Mouse (Mus musculus): ENCODE results near the gene Ezh1.

Gene Ezh1

GRCm38 (mm10) chr11:101226065-101226701 is at the start of gene Ezh1:
Ezh1 (minus strand) TSS chr11:101226463.
- DNase-seq, result peak; percentile 93 to 95

DNA sequence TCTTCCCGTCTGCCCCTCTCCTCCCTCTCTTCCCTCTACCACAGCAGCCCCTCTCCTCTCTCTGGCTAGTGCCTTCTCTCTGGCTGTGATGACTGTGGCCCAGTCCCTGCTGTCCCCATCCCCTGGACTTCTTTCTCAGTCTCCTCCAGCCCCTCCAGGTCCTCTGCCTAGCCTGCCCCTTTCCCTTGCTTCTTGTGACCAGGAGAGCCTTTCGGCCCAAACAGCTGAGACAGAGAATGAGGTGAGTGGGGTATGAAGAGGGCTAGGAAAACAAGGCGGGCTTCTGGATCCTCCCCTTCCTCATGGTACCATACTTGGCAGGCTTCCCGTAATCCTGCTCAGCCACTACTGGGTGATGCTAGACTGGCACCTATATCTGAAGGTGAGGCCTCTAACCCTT is 49.0 kb upstream of the Ezh1 start:
- no peak for DNase-seq

GRCm38 (mm10) chr11:101272446-101272845 is 46.2 kb upstream of the Ezh1 start:
- DNase-seq, result no peak

GRCm38 (mm10) chr11:101269577-101270116 is 43.4 kb upstream of the Ezh1 start:
- no peak for DNase-seq

GRCm38 (mm10) chr11:101265906-101266305 is 39.6 kb upstream of the Ezh1 start:
- no peak for DNase-seq

DNA sequence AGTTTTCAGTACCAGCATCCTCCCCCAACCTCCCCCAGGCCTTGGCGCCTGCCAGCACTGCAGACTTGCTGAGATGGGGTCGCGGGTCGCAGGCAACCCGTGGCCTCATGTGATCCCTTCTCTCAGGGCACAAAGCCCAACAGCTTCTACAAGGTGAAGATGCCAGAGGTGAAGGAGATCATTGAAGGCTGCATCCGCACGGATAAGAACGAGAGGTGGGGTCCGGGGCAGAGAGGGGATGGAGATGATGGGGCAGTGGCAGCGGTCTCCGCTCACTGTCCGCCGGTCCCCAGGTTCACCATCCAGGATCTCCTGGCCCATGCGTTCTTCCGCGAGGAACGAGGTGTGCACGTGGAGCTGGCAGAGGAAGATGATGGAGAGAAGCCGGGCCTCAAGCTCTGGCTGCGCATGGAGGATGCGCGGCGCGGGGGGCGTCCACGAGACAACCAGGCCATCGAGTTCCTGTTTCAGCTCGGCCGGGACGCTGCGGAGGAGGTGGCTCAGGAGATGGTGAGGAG is 38.8 kb upstream of the Ezh1 start:
- DNase-seq, result no peak

- no peak for DNase-seq
Measured at GRCm38 (mm10) chr11:101263989-101264280, 37.7 kb upstream of the Ezh1 start.

DNA sequence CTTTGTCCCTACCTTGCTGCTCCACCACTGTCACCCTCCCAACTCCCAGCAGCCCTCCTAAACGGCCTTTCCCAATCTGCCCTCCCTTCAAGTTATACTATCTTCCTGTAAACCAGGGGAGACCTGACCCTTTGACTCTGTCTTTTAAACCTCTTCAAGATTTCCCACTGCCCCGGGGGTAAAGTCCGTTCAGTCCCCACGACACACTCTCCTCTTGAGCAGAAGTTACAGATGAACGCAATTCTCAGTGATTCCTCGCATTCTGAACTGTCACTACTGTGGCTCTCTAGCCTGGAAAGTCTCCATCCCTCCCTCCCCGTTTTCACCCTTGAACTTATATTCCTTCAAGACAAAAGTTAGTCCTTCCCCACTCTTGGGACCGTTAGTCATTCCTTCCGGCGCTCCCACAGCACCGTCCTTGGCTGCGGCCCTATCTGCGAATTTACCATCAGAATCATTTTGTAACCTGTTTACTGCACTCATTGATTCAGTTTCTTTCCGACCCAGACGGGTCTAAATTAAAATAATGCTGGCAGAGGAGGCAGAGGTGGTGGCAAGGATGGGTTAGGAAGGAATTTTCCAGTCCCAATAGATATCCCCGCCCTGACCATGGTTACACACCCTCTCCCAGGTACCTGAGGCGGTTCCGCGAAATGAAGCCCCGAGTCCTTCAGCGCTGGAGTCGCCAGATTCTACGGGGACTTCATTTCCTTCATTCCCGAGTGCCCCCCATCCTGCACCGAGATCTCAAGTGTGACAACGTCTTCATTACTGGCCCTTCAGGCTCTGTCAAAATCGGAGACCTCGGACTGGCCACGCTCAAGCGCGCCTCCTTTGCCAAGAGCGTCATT is 37.1 kb upstream of the Ezh1 start:
- no peak for DNase-seq

GRCm38 (mm10) chr11:101262272-101262967 is 36.2 kb upstream of the Ezh1 start:
- DNase-seq, result no peak

DNA sequence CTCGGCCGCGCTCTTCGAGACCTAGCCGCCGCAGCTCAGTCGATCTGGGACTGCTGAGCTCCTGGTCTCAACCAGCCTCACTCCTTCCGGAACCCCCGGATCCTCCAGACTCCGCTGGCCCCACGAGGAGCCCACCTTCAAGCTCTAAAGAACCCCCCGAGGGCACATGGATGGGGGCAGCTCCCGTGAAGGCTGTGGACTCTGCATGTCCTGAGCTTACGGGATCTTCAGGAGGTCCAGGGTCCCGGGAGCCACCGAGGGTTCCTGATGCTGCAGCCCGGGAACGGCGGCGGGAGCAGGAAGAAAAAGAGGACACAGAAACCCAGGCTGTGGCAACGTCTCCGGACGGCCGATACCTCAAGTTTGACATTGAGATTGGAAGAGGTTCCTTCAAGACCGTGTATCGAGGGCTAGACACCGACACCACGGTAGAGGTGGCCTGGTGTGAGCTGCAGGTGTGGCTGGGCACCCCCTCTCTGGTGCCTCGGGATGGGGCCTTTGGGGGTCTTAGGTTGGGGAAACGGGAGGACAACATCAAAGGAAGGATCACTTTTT is 34.6 kb upstream of the Ezh1 start:
- DNase-seq, result no peak

DNA sequence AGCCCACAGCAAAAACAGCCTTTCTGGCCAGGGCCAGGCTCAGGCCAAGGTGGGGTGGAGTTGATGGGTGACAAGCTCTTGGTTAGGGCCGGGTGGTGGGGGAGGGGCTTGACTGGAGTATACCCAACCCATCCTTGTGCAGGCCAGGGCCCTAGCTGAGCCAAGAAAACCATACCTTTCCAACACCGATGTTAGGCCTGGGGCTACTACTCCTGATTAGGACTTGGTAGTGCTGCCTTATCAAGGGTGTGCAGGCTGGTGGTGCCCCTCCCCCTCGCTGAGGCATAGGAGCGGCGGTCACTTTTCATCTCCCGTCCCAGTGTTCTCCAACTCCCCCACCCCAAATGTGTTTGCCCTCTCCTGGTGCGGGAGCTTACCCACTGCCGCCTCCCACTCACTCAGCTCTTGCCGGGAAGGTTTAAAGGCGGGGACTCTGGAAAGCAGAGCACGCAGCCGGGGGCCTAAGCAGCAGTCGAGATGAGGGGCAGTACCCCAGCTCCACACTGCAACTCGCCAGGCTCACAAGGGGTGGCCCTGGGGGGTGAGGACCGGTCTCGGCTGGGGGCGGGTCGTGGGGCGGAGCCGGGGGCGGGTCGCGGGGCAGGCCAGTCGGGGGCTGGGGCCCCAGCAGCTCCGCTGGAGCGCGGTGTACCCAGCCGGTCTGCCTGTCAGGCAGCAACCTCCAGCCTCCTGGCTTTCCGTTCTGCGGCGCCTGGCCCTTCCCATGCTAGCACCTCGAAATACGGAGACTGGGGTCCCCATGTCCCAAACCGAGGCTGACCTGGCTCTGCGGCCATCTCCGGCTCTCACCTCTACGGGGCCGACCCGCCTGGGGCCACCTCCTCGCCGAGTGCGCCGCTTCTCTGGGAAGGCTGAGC is 33.9 kb upstream of the Ezh1 start, which contains the start of gene Wnk4:
Gene Wnk4 (plus strand): TSS at position 620 of the 878 bp plus-strand sequence.
- DNase-seq, result peak in 1 of 2 experiments; percentile 56

GRCm38 (mm10) chr11:101259261-101259712 is 33.0 kb upstream of the Ezh1 start:
- DNase-seq, result no peak

GRCm38 (mm10) chr11:101255826-101256775 is 29.8 kb upstream of the Ezh1 start:
- no peak for DNase-seq

GRCm38 (mm10) chr11:101253613-101254389 is 27.5 kb upstream of the Ezh1 start, which contains the start of gene Vps25:
Vps25 (plus strand) TSS chr11:101253707.
- peak; percentile 85 to 88 for DNase-seq

DNA sequence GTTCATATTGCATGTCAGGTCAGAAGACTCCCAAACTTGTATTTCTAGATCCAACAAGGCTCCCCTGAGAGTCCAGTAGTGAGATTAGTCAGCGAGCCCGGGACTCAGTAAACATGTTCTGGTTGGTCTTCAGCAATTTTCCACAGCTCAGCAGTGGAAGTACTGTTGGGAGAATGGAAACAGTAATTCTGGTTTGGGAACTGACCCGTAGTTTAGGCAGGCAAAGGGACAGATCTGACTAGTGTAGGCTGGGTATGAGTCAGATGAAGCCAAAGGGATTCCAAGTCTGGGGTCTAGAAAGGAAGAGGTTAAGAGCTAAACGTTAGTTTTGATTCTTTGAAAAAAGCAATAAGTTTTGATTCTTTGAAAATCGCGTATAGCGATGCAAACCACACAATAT is 26.7 kb upstream of the Ezh1 start:
- DNase-seq, result no peak

DNA sequence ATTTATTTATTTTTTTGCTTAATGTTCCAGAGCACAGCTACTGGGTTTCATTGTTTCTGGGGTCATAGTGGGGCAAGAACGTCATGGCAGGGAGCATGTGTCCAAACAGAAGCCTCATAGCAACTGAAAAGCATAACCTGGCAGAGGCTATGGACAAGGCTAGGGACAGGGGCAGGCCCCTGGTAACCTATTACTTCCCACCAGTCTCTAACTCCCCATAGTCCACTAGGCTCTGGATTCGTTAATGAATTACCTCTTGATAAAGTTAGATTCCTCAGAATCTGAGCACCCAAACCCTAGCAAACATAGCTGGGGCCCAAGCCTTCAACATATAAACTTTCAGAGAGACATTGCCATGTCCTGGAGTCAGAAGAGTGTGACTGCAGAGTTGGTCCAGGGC is 24.8 kb upstream of the Ezh1 start:
- no peak for DNase-seq

DNA sequence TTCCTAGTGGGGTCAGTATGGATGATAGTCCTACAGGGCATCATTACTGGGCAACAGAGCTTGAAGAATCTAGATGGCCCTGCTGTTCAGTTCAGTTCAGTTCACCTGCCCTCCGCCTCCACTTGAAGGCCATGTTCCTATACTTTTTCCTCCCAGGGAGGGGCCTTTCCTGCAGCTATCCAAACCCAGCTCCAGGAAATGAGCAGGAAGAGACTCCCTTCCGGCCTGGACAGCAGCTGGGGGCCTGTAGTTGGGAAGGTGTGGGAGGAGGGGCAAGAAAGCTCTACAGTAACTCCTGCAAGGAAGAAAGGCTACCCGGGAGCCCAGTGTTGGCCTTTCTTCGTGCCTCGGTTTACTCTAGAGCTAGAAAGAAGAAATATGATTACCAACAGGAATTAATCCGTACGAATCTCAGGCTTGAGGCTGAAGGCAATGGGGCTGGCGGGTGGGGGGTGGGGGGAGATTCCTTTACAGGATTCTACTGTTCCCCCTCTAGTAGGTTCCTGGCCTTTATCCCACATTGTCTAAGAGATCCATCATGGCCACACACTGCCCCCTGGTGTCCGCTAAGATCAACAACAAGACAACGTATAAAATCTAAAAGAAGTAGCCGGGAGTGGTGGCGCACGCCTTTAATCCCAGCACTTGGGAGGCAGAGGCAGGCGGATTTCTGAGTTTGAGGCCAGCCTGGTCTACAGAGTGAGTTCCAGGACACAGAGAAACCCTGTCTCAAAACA is 22.2 kb upstream of the Ezh1 start:
- peak; percentile 69 to 81 for DNase-seq

GRCm38 (mm10) chr11:101247521-101248030 is 21.3 kb upstream of the Ezh1 start:
- DNase-seq, result no peak

- no peak for DNase-seq
Measured at GRCm38 (mm10) chr11:101246702-101247012, 20.4 kb upstream of the Ezh1 start.
